Mouse (Mus musculus): ENCODE results near the gene Cpeb2. TPM values are rescaled to one million over a fixed set of nuclear protein-coding genes. Genes with fewer than 3 reads are reported as not detected.
A peak's percentile ranks its signal among the peaks of the same experiment; 100 is the strongest.

The Cpeb2 gene
- polyA plus RNA-seq, 1 experiment: 8.6 TPM

GRCm38 (mm10) chr5:43217987-43218846 is 14.8 kb upstream of the Cpeb2 start:
- TF ChIP-seq POLR2A (IDR thresholded peaks at IDR 0.05; ENCODE audit: borderline replicate concordance, control insufficient read depth, low read depth, low read length) (no peak), CTCF (IDR thresholded peaks at IDR 0.05; ENCODE audit: control insufficient read depth, insufficient read depth, low read length) (no peak)
- H3K4me3 ChIP-seq (replicated peaks; ENCODE audit: control insufficient read depth, low read depth, low read length): no peak overlapping the region
- H3K4me1 ChIP-seq (ENCODE audit: control insufficient read depth, insufficient read depth, low read length): no peaks in the 10 kb centered on the region; the same call in 1 of the 2 replicates
- 43% methylated on average over 10 of the region's 10 CpGs for WGBS
- no peak overlapping the region for H3K27ac ChIP-seq (ENCODE audit: control insufficient read depth, insufficient read depth, low read depth, low read length, poor library complexity)

- Histone ChIP-seq H3K4me3 (replicated peaks; ENCODE audit: control insufficient read depth, low read depth, low read length) (no peak overlapping the region), H3K27ac (ENCODE audit: control insufficient read depth, insufficient read depth, low read depth, low read length, poor library complexity) (no peak overlapping the region), H3K4me1 (ENCODE audit: control insufficient read depth, insufficient read depth, low read length) (no peaks in the 10 kb centered on the region; the same call in 1 of the 2 replicates)
- TF ChIP-seq CTCF (IDR thresholded peaks at IDR 0.05; ENCODE audit: control insufficient read depth, insufficient read depth, low read length) (no peak), POLR2A (IDR thresholded peaks at IDR 0.05; ENCODE audit: borderline replicate concordance, control insufficient read depth, low read depth, low read length) (no peak)
- WGBS: 54% methylated on average over 1 of the region's 1 CpGs
Measured at GRCm38 (mm10) chr5:43218847-43219132, 14.2 kb upstream of the Cpeb2 start.

- 67% methylated on average over 4 of the region's 4 CpGs for WGBS
- Histone ChIP-seq H3K27ac (ENCODE audit: control insufficient read depth, insufficient read depth, low read depth, low read length, poor library complexity) (no peak overlapping the region), H3K4me1 (ENCODE audit: control insufficient read depth, insufficient read depth, low read length) (no peaks in the 10 kb centered on the region), H3K4me3 (replicated peaks; ENCODE audit: control insufficient read depth, low read depth, low read length) (no peak overlapping the region)
- TF ChIP-seq CTCF (IDR thresholded peaks at IDR 0.05; ENCODE audit: control insufficient read depth, insufficient read depth, low read length) (no peak), POLR2A (IDR thresholded peaks at IDR 0.05; ENCODE audit: borderline replicate concordance, control insufficient read depth, low read depth, low read length) (no peak)
Measured at GRCm38 (mm10) chr5:43223359-43223758, 9.6 kb upstream of the Cpeb2 start.

GRCm38 (mm10) chr5:43224245-43224644 is 8.7 kb upstream of the Cpeb2 start:
- TF ChIP-seq CTCF (IDR thresholded peaks at IDR 0.05; ENCODE audit: control insufficient read depth, insufficient read depth, low read length): no peak
- H3K27ac ChIP-seq (ENCODE audit: control insufficient read depth, insufficient read depth, low read depth, low read length, poor library complexity): no peak overlapping the region
- no peaks in the 10 kb centered on the region for H3K4me1 ChIP-seq (ENCODE audit: control insufficient read depth, insufficient read depth, low read length)
- no peak overlapping the region for H3K4me3 ChIP-seq (replicated peaks; ENCODE audit: control insufficient read depth, low read depth, low read length)
- 73% methylated on average over 3 of the region's 3 CpGs for WGBS

GRCm38 (mm10) chr5:43226160-43226559 is 6.8 kb upstream of the Cpeb2 start:
- no peak overlapping the region for H3K4me3 ChIP-seq (replicated peaks; ENCODE audit: control insufficient read depth, low read depth, low read length)
- H3K27ac ChIP-seq (ENCODE audit: control insufficient read depth, insufficient read depth, low read depth, low read length, poor library complexity): no peak overlapping the region
- no peaks in the 10 kb centered on the region; the same call in 1 of the 2 replicates for H3K4me1 ChIP-seq (ENCODE audit: control insufficient read depth, insufficient read depth, low read length)
- no peak for TF ChIP-seq CTCF (IDR thresholded peaks at IDR 0.05; ENCODE audit: control insufficient read depth, insufficient read depth, low read length)
- no peak for TF ChIP-seq POLR2A (IDR thresholded peaks at IDR 0.05; ENCODE audit: borderline replicate concordance, control insufficient read depth, low read depth, low read length)

- no peak overlapping the region for H3K4me3 ChIP-seq (replicated peaks; ENCODE audit: control insufficient read depth, low read depth, low read length)
- H3K27ac ChIP-seq (ENCODE audit: control insufficient read depth, insufficient read depth, low read depth, low read length, poor library complexity): no peak overlapping the region
- 9% methylated on average over 5 of the region's 5 CpGs for WGBS
- H3K4me1 ChIP-seq (ENCODE audit: control insufficient read depth, insufficient read depth, low read length): no peaks in the 10 kb centered on the region; the same call in 1 of the 2 replicates
- no peak for TF ChIP-seq POLR2A (IDR thresholded peaks at IDR 0.05; ENCODE audit: borderline replicate concordance, control insufficient read depth, low read depth, low read length)
- no peak for TF ChIP-seq CTCF (IDR thresholded peaks at IDR 0.05; ENCODE audit: control insufficient read depth, insufficient read depth, low read length)
Measured at GRCm38 (mm10) chr5:43227607-43228006, 5.4 kb upstream of the Cpeb2 start.

GRCm38 (mm10) chr5:43231061-43231460 is 1.9 kb upstream of the Cpeb2 start:
- Histone ChIP-seq H3K4me3 (replicated peaks; ENCODE audit: control insufficient read depth, low read depth, low read length) (no peak overlapping the region), H3K4me1 (ENCODE audit: control insufficient read depth, insufficient read depth, low read length) (no peaks in the 10 kb centered on the region; the same call in 1 of the 2 replicates), H3K27ac (ENCODE audit: control insufficient read depth, insufficient read depth, low read depth, low read length, poor library complexity) (no peak overlapping the region)
- TF ChIP-seq POLR2A (IDR thresholded peaks at IDR 0.05; ENCODE audit: borderline replicate concordance, control insufficient read depth, low read depth, low read length): no peak
- TF ChIP-seq CTCF (IDR thresholded peaks at IDR 0.05; ENCODE audit: control insufficient read depth, insufficient read depth, low read length): no peak
- WGBS: 76% methylated on average over 2 of the region's 2 CpGs

GRCm38 (mm10) chr5:43232149-43232479 is 856 bp upstream of the Cpeb2 start:
- Histone ChIP-seq H3K4me1 (ENCODE audit: control insufficient read depth, insufficient read depth, low read length) (no peaks in the 10 kb centered on the region; the same call in 1 of the 2 replicates), H3K4me3 (replicated peaks; ENCODE audit: control insufficient read depth, low read depth, low read length) (peak overlapping the region; percentile 93), H3K27ac (ENCODE audit: control insufficient read depth, insufficient read depth, low read depth, low read length, poor library complexity) (peak overlapping the region; percentile 100)
- no peak for TF ChIP-seq CTCF (IDR thresholded peaks at IDR 0.05; ENCODE audit: control insufficient read depth, insufficient read depth, low read length)
- TF ChIP-seq POLR2A (IDR thresholded peaks at IDR 0.05; ENCODE audit: borderline replicate concordance, control insufficient read depth, low read depth, low read length): no peak
- 2% methylated on average over 6 of the region's 6 CpGs for WGBS
